Mouse (Mus musculus) heart, postnatal 0 days (tissue): ENCODE data around the gene Shisal2a. TPM values are rescaled to one million over a fixed set of nuclear protein-coding genes. Genes with fewer than 3 reads are reported as not detected.
A peak's percentile ranks its signal among the peaks of the same experiment; 100 is the strongest.

Experiments used
- ATAC-seq: fragments of 200-750 bp; cut with Nextera tagmentation; 2 replicates; pipeline ENCODE4 v1.8.0; 2017; ENCODE audit warnings: low read depth, moderate number of reproducible peaks, moderate library complexity; ENCODE audit not compliant: insufficient read depth
- DNase-seq: peaks from one replicate; pipeline ENCODE4 v3.0.0-alpha.2; 2016; ENCODE audit warnings: low spot score
- H3K27ac ChIP-seq: fragments of 300-500 bp; sonication (generic); 2 replicates; pipeline ENCODE4 v1.5.1; 2014; ENCODE audit warnings: low read depth, mild to moderate bottlenecking
- H3K27me3 ChIP-seq: fragments of 300-500 bp; sonication (generic); 2 replicates; pipeline ENCODE4 v1.6.1; 2014; ENCODE audit warnings: low read length, mixed read lengths; ENCODE audit not compliant: control insufficient read depth, insufficient read depth
- H3K36me3 ChIP-seq: fragments of 300-500 bp; sonication (generic); replicated peaks from 2 replicates; pipeline ENCODE4 v1.6.1; 2014; ENCODE audit warnings: low read length, mixed read lengths; ENCODE audit not compliant: control insufficient read depth, insufficient read depth
- H3K4me1 ChIP-seq: fragments of 300-500 bp; sonication (generic); 2 replicates; pipeline ENCODE4 v1.6.1; 2014; ENCODE audit warnings: antibody characterized with exemption; ENCODE audit not compliant: control insufficient read depth, insufficient read depth
- H3K4me2 ChIP-seq: fragments of 300-500 bp; sonication (generic); 2 replicates; pipeline ENCODE4 v1.6.1; 2014; ENCODE audit warnings: low read depth, mild to moderate bottlenecking, low read length, moderate library complexity
- H3K4me3 ChIP-seq: fragments of 300-500 bp; sonication (generic); 2 replicates; pipeline ENCODE4 v1.5.1; 2014; ENCODE audit warnings: low read depth, low read length
- H3K9ac ChIP-seq: fragments of 300-500 bp; sonication (generic); replicated peaks from 2 replicates; pipeline ENCODE4 v1.6.1; 2014; ENCODE audit warnings: low read depth, low read length, mixed read lengths
- H3K9me3 ChIP-seq: fragments of 300-500 bp; sonication (generic); replicated peaks from 2 replicates; pipeline ENCODE4 v1.6.1; 2016; ENCODE audit warnings: low read length; ENCODE audit not compliant: control insufficient read depth
- CTCF ChIP-seq: IDR thresholded peaks from 2 replicates; pipeline ENCODE4 v1.5.1; 2016; ENCODE audit warnings: antibody characterized with exemption, control low read depth, low read depth
- EP300 ChIP-seq: IDR thresholded peaks from 2 replicates; pipeline ENCODE4 v1.6.1; 2016; ENCODE audit warnings: antibody characterized with exemption, low read depth
- WGBS: fragments of 180-500 bp; shearing (Covaris S2); extraction: QIAGEN DNeasy Blood & Tissue Kit; methylation state at CpG from one replicate; pipeline ENCODE4 v1.1.7; 2014; 5-methylcytosine and 5-hydroxymethylcytosine counted together
- polyA plus RNA-seq: library from polyadenylated mRNA; unstranded; fragments of >200 nt; fragmentation: Nextera tagmentation; extraction: Ambion mirVana; gene quantifications from 2 replicates; pipeline ENCODE4 v1.2.1, GENCODE M21; 2015
- total RNA-seq: library from RNA; depleted of rRNA; stranded (reverse); fragments of >200 nt; gene quantifications from 2 replicates; pipeline ENCODE4 v1.2.3, GENCODE M21; 2014; ENCODE audit warnings: low replicate concordance

Shisal2a gene
- total and polyA plus RNA-seq, 2 experiments from 2014 or later, result 2.0 TPM; not detected in 1

DNA sequence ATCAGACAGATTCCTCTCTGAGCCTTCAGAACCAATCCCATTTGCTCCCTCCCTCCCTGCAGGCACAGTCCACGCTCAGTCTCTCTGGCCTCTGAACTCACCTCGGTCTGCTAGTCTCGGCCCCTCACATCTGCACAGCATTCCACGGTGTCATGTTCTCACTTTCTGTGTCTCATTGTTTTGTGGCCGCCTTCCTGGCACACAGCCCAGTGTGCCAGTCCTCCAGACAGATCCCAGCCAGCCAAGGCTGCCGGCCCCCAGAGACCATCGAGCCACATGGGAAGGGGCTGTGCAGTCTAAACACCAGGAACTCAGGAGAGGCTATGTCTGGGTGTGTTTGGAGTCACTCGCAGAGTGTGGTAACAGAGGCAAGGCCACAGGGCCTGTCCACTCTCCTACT lies 32.3 kb downstream of the Shisal2a start:
- no peaks in the 10 kb centered on the region for H3K27me3 ChIP-seq
- DNase-seq (peak; percentile 74), ATAC-seq (peak; percentile 62)
- H3K9me3 ChIP-seq, result no peaks in the 10 kb centered on the region
- 8% methylated on average over 8 of the region's 8 CpGs for WGBS
- H3K36me3 ChIP-seq, result no peaks in the 10 kb centered on the region
- H3K4me2 ChIP-seq, result no peak overlapping the region
- no peak overlapping the region for H3K4me3 ChIP-seq
- TF ChIP-seq EP300 (no peak), CTCF (no peak)
- H3K27ac ChIP-seq, result peak overlapping the region; percentile 78
- no peak overlapping the region for H3K9ac ChIP-seq
- H3K4me1 ChIP-seq, result peaks cover 52% of the 10 kb centered on the region

DNA sequence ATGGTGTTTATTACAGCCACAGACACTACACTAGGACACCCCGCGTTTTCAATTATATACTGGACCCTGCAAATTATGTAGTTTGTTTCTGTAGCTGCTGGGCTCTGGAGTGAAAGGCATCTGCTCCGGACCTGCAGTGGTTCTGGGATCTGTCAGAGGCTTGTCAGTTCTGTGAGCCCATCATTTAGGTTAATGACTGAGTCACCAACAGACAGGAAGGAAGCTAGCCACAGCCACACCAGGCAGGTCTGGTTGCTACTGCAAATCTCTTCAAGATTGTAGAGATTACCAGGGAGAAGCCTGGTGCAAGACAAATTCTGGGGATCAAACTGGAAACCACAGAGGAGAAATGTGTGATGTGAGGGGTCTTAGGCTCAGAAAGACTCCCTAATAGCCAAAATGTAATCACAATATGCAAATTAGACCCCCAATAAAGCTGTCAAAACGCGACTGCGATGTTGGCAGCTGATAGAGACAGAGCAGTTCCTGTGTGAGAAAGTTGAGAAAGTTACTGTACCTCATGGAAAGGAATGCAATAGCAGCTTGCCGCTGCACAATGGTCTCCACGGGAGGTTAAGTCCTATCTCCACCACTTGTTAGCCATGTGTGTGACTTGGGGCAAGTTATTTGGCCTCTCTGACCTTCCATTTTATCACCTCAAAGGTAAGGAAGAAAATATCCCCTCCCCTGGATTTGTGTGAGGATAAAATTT lies 33.2 kb downstream of the Shisal2a start:
- H3K4me2 ChIP-seq, result no peak overlapping the region
- WGBS, result 20% methylated on average over 8 of the region's 8 CpGs
- ATAC-seq, result no peak

DNA sequence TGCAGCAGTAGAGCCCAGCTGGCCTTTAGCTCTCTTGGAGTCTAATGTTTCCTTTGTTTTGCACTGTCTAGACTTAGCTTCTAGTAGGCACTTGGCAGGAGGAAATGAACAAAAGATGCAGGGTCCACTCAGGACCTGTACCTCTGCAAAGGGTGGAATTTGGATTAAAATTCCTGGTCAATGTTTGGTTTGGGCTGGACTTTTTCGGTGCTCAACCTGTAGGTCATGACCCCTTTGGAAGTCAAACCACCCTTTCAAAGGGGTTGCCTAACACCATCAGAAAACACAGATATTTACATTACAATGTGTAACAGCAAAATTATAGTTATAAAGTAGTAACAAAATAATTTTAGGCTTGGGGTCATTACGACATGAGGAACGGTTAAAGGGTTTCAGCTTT lies 34.1 kb downstream of the Shisal2a start:
- H3K4me3 ChIP-seq, result no peak overlapping the region
- no peak for ATAC-seq
- H3K27me3 ChIP-seq, result no peaks in the 10 kb centered on the region
- no peak overlapping the region for H3K9ac ChIP-seq
- H3K9me3 ChIP-seq, result no peaks in the 10 kb centered on the region
- H3K36me3 ChIP-seq, result no peaks in the 10 kb centered on the region
- H3K4me2 ChIP-seq, result no peak overlapping the region
- peaks cover 37% of the 10 kb centered on the region for H3K4me1 ChIP-seq
- no peak for DNase-seq
- no peak for TF ChIP-seq CTCF
- no peak for TF ChIP-seq EP300
- WGBS, result 94% methylated on average over 3 of the region's 3 CpGs
- H3K27ac ChIP-seq, result peak overlapping the region; percentile 71

More for the DNA sequence above, 33.2 kb downstream of the Shisal2a start:
- H3K9me3 ChIP-seq, result no peaks in the 10 kb centered on the region
- H3K9ac ChIP-seq, result no peak overlapping the region
- no peak for TF ChIP-seq EP300
- no peak for TF ChIP-seq CTCF
- H3K27ac ChIP-seq, result peak overlapping the region; percentile 78
- H3K4me1 ChIP-seq, result peaks cover 45% of the 10 kb centered on the region
- no peaks in the 10 kb centered on the region for H3K27me3 ChIP-seq
- no peak overlapping the region for H3K4me3 ChIP-seq
- DNase-seq, result no peak
- H3K36me3 ChIP-seq, result no peaks in the 10 kb centered on the region

DNA sequence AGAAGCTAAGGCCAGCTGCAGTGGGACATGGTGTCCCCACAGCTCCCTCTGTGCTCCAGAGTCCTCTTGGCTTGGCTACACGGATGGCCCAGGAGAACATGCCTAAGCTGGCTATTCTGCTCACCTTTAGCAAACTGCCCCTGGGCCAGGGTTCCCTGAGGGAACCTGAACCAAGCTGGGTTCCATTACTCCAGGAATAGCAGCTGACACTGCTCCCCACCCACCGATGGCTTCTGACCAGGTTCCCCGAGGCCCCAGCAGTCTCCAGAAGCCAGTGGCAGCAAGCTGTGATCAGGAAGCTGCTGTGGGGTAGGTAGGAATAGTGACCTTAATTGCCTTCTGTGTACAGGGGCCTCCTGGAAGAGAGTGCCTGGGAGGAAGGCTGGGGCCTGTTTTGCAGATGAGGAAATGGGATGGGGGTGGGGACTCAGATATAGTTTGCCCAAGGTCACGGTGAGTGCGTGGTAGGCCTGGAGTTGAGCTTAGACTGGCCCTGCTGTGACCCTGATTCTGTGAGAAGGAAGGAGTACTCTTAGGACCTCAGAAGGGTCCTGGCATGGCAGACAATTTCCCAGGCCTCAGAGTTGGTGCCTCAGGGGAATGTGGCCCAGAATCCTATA lies 34.8 kb downstream of the Shisal2a start:
- no peaks in the 10 kb centered on the region for H3K36me3 ChIP-seq
- TF ChIP-seq EP300, result 0 out of 2 replicates have a peak, but pooled peaks have one; percentile 38
- no peak for TF ChIP-seq CTCF
- WGBS, result 23% methylated on average over 5 of the region's 5 CpGs
- no peak overlapping the region for H3K4me3 ChIP-seq
- DNase-seq, result peak; percentile 38
- H3K27me3 ChIP-seq, result no peaks in the 10 kb centered on the region
- H3K4me2 ChIP-seq, result no peak overlapping the region
- H3K9ac ChIP-seq, result no peak overlapping the region
- peak overlapping the region; percentile 71 for H3K27ac ChIP-seq
- H3K9me3 ChIP-seq, result no peaks in the 10 kb centered on the region
- peaks cover 36% of the 10 kb centered on the region for H3K4me1 ChIP-seq
- ATAC-seq, result peak; percentile 59

DNA sequence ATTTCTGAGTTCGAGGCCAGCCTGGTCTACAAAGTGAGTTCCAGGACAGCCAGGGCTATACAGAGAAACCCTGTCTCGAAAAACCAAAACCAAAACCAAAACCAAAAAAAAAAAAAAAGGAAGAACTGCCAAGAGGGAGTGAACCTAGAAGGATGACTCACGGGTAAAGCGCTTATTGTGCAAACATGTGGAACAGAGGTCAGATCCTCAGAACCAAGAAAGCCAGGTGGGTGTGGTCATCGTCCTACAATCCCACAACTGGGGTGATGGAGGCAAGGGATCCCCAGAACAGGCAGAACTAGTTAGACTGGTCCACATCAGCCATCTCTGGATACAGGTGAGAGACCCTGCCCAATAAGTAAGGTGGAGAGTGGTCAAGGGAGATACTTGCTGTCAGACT lies 36.0 kb downstream of the Shisal2a start:
- no peak overlapping the region for H3K27ac ChIP-seq
- DNase-seq, result no peak
- no peak for TF ChIP-seq CTCF
- TF ChIP-seq EP300, result no peak
- WGBS, result 76% methylated on average over 5 of the region's 5 CpGs
- no peak overlapping the region for H3K4me3 ChIP-seq
- no peak overlapping the region for H3K9ac ChIP-seq
- peaks cover 36% of the 10 kb centered on the region for H3K4me1 ChIP-seq
- no peak overlapping the region for H3K4me2 ChIP-seq
- H3K27me3 ChIP-seq, result no peaks in the 10 kb centered on the region
- H3K36me3 ChIP-seq, result no peaks in the 10 kb centered on the region
- H3K9me3 ChIP-seq, result no peaks in the 10 kb centered on the region
- no peak for ATAC-seq

DNA sequence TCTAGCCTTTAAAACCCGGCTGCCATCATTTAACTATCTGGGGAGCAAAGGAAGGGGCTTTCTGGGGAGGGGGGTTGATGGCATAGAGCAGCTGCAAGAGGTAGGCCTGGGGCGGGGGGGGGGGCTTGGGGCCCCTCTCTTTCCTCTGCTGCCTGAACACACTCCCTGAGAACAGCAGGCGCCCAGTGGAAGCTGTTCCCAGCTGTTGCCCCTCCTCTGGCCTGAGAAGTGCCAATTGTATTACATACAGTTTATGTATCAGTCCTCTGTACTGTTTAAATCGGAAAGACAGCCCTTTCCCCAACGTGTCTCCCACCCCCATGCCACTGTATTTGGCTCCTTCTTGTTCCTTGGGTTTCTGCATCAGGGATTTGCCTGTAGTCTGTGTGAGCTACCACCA lies 37.3 kb downstream of the Shisal2a start:
- 60% methylated on average over 5 of the region's 5 CpGs for WGBS
- H3K4me3 ChIP-seq, result no peak overlapping the region
- H3K36me3 ChIP-seq, result no peaks in the 10 kb centered on the region
- TF ChIP-seq CTCF, result no peak
- no peak for TF ChIP-seq EP300
- no peak for DNase-seq
- H3K9me3 ChIP-seq, result no peaks in the 10 kb centered on the region
- no peak overlapping the region for H3K27ac ChIP-seq
- no peak for ATAC-seq
- H3K4me1 ChIP-seq, result peaks cover 29% of the 10 kb centered on the region
- no peak overlapping the region for H3K9ac ChIP-seq
- H3K4me2 ChIP-seq, result no peak overlapping the region
- no peaks in the 10 kb centered on the region for H3K27me3 ChIP-seq
